Mouse (Mus musculus): Measurements from ENCODE around the gene Zfp697. TPM values are rescaled to one million over a fixed set of nuclear protein-coding genes. Genes with fewer than 3 reads are reported as not detected.
"Not testable (repeated sequence)": the region's sequence is repeated elsewhere in the genome, so short reads cannot be mapped to it uniquely, and the experiment has no call there.

The Zfp697 gene
- polyA plus RNA-seq (2015; fragmentation: Nextera tagmentation; extraction: Ambion mirVana) = 6.1 and 7.4 TPM in 2 replicates

- Histone ChIP-seq H3K4me2 (ENCODE audit: low read depth, low read length) (peak within 1 kb of the TSS; percentile 96), H3K4me3 (ENCODE audit: low read length) (peak within 1 kb of the TSS; percentile 95), H3K36me3 (ENCODE audit: control insufficient read depth, insufficient read depth, low read length) (no peaks in the 10 kb centered on the region), H3K27me3 (replicated peaks; ENCODE audit: control insufficient read depth, insufficient read depth, low read length) (no peaks in the 10 kb centered on the region), H3K9me3 (ENCODE audit: control insufficient read depth, low read length) (no peaks in the 10 kb centered on the region), H3K27ac (ENCODE audit: low read length) (peak within 1 kb of the TSS; percentile 54; the same call in 1 of the 2 replicates), H3K4me1 (ENCODE audit: control insufficient read depth, insufficient read depth, low read length) (peaks cover 23% of the 10 kb centered on the region), H3K9ac (ENCODE audit: low read depth, low read length) (peak within 1 kb of the TSS; percentile 91)
- under 1% methylated on average over 41 of the region's 42 CpGs for WGBS
- peak; percentile 92 for ATAC-seq
Observed at GRCm38 (mm10) chr3:98382246-98382939, at the start of gene Zfp697. Gene Zfp697, plus strand, starts transcription at chr3:98382461.

GRCm38 (mm10) chr3:98334010-98334409 is 48.3 kb upstream of the Zfp697 start:
- H3K27ac ChIP-seq (ENCODE audit: low read length) = no peak overlapping the region
- H3K4me2 ChIP-seq (ENCODE audit: low read depth, low read length) = no peak overlapping the region
- no peak overlapping the region for H3K9ac ChIP-seq (ENCODE audit: low read depth, low read length)
- H3K4me3 ChIP-seq (ENCODE audit: low read length) = no peak overlapping the region
- peaks cover 35% of the 10 kb centered on the region for H3K4me1 ChIP-seq (ENCODE audit: control insufficient read depth, insufficient read depth, low read length)
- H3K27me3 ChIP-seq (replicated peaks; ENCODE audit: control insufficient read depth, insufficient read depth, low read length) = no peaks in the 10 kb centered on the region
- no peaks in the 10 kb centered on the region for H3K9me3 ChIP-seq (ENCODE audit: control insufficient read depth, low read length)
- no peak for ATAC-seq
- whole genome bisulfite sequencing = 65% methylated on average over 2 of the region's 2 CpGs
- peaks cover 9% of the 10 kb centered on the region for H3K36me3 ChIP-seq (ENCODE audit: control insufficient read depth, insufficient read depth, low read length)

- Histone ChIP-seq H3K27me3 (replicated peaks; ENCODE audit: control insufficient read depth, insufficient read depth, low read length) (no peaks in the 10 kb centered on the region), H3K36me3 (ENCODE audit: control insufficient read depth, insufficient read depth, low read length) (peaks cover 9% of the 10 kb centered on the region), H3K4me3 (ENCODE audit: low read length) (no peak overlapping the region), H3K4me2 (ENCODE audit: low read depth, low read length) (no peak overlapping the region), H3K4me1 (ENCODE audit: control insufficient read depth, insufficient read depth, low read length) (peaks cover 33% of the 10 kb centered on the region), H3K9ac (ENCODE audit: low read depth, low read length) (no peak overlapping the region), H3K9me3 (ENCODE audit: control insufficient read depth, low read length) (no peaks in the 10 kb centered on the region), H3K27ac (ENCODE audit: low read length) (no peak overlapping the region)
- no peak for ATAC-seq
Observed at GRCm38 (mm10) chr3:98335331-98335730, 46.9 kb upstream of the Zfp697 start.

- Histone ChIP-seq H3K4me1 (ENCODE audit: control insufficient read depth, insufficient read depth, low read length) (peaks cover 33% of the 10 kb centered on the region), H3K9me3 (ENCODE audit: control insufficient read depth, low read length) (no peaks in the 10 kb centered on the region), H3K27ac (ENCODE audit: low read length) (no peak overlapping the region; the same call in 1 of the 2 replicates), H3K4me2 (ENCODE audit: low read depth, low read length) (peak overlapping the region; percentile 28; the same call in 1 of the 2 replicates), H3K4me3 (ENCODE audit: low read length) (no peak overlapping the region), H3K27me3 (replicated peaks; ENCODE audit: control insufficient read depth, insufficient read depth, low read length) (no peaks in the 10 kb centered on the region), H3K9ac (ENCODE audit: low read depth, low read length) (no peak overlapping the region), H3K36me3 (ENCODE audit: control insufficient read depth, insufficient read depth, low read length) (peaks cover 9% of the 10 kb centered on the region)
- no peak for ATAC-seq
- WGBS = 62% methylated on average over 7 of the region's 7 CpGs
Observed at GRCm38 (mm10) chr3:98335886-98336285, 46.4 kb upstream of the Zfp697 start.

- 70% methylated on average over 22 of the region's 22 CpGs for WGBS
- no peak overlapping the region; the same call in 1 of the 2 replicates for H3K4me3 ChIP-seq (ENCODE audit: low read length)
Observed at GRCm38 (mm10) chr3:98336661-98337654, 45.3 kb upstream of the Zfp697 start.

GRCm38 (mm10) chr3:98338584-98339041 is 43.6 kb upstream of the Zfp697 start:
- ATAC-seq = peak; percentile 79
- Histone ChIP-seq H3K4me1 (ENCODE audit: control insufficient read depth, insufficient read depth, low read length) (peaks cover 33% of the 10 kb centered on the region), H3K9ac (ENCODE audit: low read depth, low read length) (peak overlapping the region; percentile 71), H3K4me3 (ENCODE audit: low read length) (peak overlapping the region; percentile 75), H3K9me3 (ENCODE audit: control insufficient read depth, low read length) (no peaks in the 10 kb centered on the region), H3K27me3 (replicated peaks; ENCODE audit: control insufficient read depth, insufficient read depth, low read length) (no peaks in the 10 kb centered on the region), H3K36me3 (ENCODE audit: control insufficient read depth, insufficient read depth, low read length) (no peaks in the 10 kb centered on the region), H3K27ac (ENCODE audit: low read length) (peak overlapping the region; percentile 87), H3K4me2 (ENCODE audit: low read depth, low read length) (peak overlapping the region; percentile 75)
- 5% methylated on average over 15 of the region's 15 CpGs for WGBS

More at GRCm38 (mm10) chr3:98336661-98337654, 45.3 kb upstream of the Zfp697 start:
- Histone ChIP-seq H3K9me3 (ENCODE audit: control insufficient read depth, low read length) (no peaks in the 10 kb centered on the region), H3K27me3 (replicated peaks; ENCODE audit: control insufficient read depth, insufficient read depth, low read length) (no peaks in the 10 kb centered on the region), H3K9ac (ENCODE audit: low read depth, low read length) (peak overlapping the region; percentile 71), H3K36me3 (ENCODE audit: control insufficient read depth, insufficient read depth, low read length) (peaks cover 9% of the 10 kb centered on the region), H3K4me2 (ENCODE audit: low read depth, low read length) (peak overlapping the region; percentile 75), H3K27ac (ENCODE audit: low read length) (no peak overlapping the region), H3K4me1 (ENCODE audit: control insufficient read depth, insufficient read depth, low read length) (peaks cover 33% of the 10 kb centered on the region)
- no peak for ATAC-seq

GRCm38 (mm10) chr3:98339097-98339705 is 43.1 kb upstream of the Zfp697 start:
- Histone ChIP-seq H3K36me3 (ENCODE audit: control insufficient read depth, insufficient read depth, low read length) (no peaks in the 10 kb centered on the region), H3K9me3 (ENCODE audit: control insufficient read depth, low read length) (no peaks in the 10 kb centered on the region), H3K4me2 (ENCODE audit: low read depth, low read length) (peak overlapping the region; percentile 75), H3K4me3 (ENCODE audit: low read length) (peak overlapping the region; percentile 75), H3K4me1 (ENCODE audit: control insufficient read depth, insufficient read depth, low read length) (peaks cover 33% of the 10 kb centered on the region), H3K27ac (ENCODE audit: low read length) (peak overlapping the region; percentile 87), H3K27me3 (replicated peaks; ENCODE audit: control insufficient read depth, insufficient read depth, low read length) (no peaks in the 10 kb centered on the region), H3K9ac (ENCODE audit: low read depth, low read length) (peak overlapping the region; percentile 71)
- WGBS = under 1% methylated on average over 46 of the region's 46 CpGs
- peak; percentile 64 for ATAC-seq

GRCm38 (mm10) chr3:98339706-98340109 is 42.6 kb upstream of the Zfp697 start, which contains the start of gene Phgdh:
Gene Phgdh, minus strand, starts transcription at chr3:98339990.
- not testable (repeated sequence) for H3K27me3 ChIP-seq (replicated peaks; ENCODE audit: control insufficient read depth, insufficient read depth, low read length); H3K36me3 ChIP-seq (ENCODE audit: control insufficient read depth, insufficient read depth, low read length); H3K9me3 ChIP-seq (ENCODE audit: control insufficient read depth, low read length)
- Histone ChIP-seq H3K4me3 (ENCODE audit: low read length) (peak within 1 kb of the TSS; percentile 75), H3K4me1 (ENCODE audit: control insufficient read depth, insufficient read depth, low read length) (peaks cover 33% of the 10 kb centered on the region), H3K4me2 (ENCODE audit: low read depth, low read length) (peak within 1 kb of the TSS; percentile 75), H3K9ac (ENCODE audit: low read depth, low read length) (peak within 1 kb of the TSS; percentile 71), H3K27ac (ENCODE audit: low read length) (peak within 1 kb of the TSS; percentile 87)
- WGBS = 2% methylated on average over 9 of the region's 10 CpGs
- peak; percentile 78 for ATAC-seq
